Mouse (Mus musculus) liver, embryonic 14.5 days (tissue): ENCODE measurements around the gene Kdelr1. TPM values are rescaled to one million over a fixed set of nuclear protein-coding genes. Genes with fewer than 3 reads are reported as not detected.

Source experiments
- ATAC-seq: fragments of 200-750 bp; cut with Nextera tagmentation; 2 replicates; pipeline ENCODE4 v1.8.0; 2017; ENCODE audit warnings: moderate number of reproducible peaks, mild to moderate bottlenecking, moderate library complexity; ENCODE audit not compliant: insufficient read depth
- DNase-seq, 3 experiments: peaks; one replicate each; pipeline ENCODE4 v3.0.0-alpha.2; 2012 to 2013; ENCODE audit warnings: low read depth in 3 of 3, low spot score in 3 of 3
- H3K27ac ChIP-seq: fragments of 300-500 bp; sonication (generic); 2 replicates; pipeline ENCODE4 v1.5.1; 2014; ENCODE audit warnings: moderate library complexity, mild to moderate bottlenecking, control low read depth, inconsistent platforms
- H3K27me3 ChIP-seq: fragments of 300-500 bp; sonication (generic); 2 replicates; pipeline ENCODE4 v1.6.1; 2014; ENCODE audit warnings: mild to moderate bottlenecking, low read length, moderate library complexity; ENCODE audit not compliant: control insufficient read depth, insufficient read depth
- H3K36me3 ChIP-seq: fragments of 300-500 bp; sonication (generic); replicated peaks from 2 replicates; pipeline ENCODE4 v1.6.1; 2014; ENCODE audit warnings: low read depth; ENCODE audit not compliant: control insufficient read depth, insufficient read depth
- H3K4me1 ChIP-seq, 2 experiments: fragments of 200-500 bp in 1 of 2; fragments of 300-500 bp in 1 of 2; sonication (generic) in 1 of 2; replicated peaks; 2 replicates each; pipeline ENCODE4 v1.6.1; 2012 to 2014; ENCODE audit warnings: antibody characterized with exemption in 1 of 2, inconsistent platforms in 1 of 2, low read length in 1 of 2; ENCODE audit not compliant: control insufficient read depth in 2 of 2, insufficient read depth in 2 of 2
- H3K4me2 ChIP-seq: fragments of 300-500 bp; sonication (generic); 2 replicates; pipeline ENCODE4 v1.6.1; 2014; ENCODE audit warnings: low read depth, mild to moderate bottlenecking, control low read depth, moderate library complexity
- H3K4me3 ChIP-seq, 2 experiments: fragments of 200-500 bp in 1 of 2; fragments of 300-500 bp in 1 of 2; sonication (generic) in 1 of 2; 2 replicates each; pipeline ENCODE4 v1.5.1; 2012 to 2014; ENCODE audit warnings: low read depth in 2 of 2, low read length in 2 of 2, mild to moderate bottlenecking in 2 of 2, control low read depth in 1 of 2, inconsistent platforms in 1 of 2, moderate library complexity in 1 of 2; ENCODE audit not compliant: insufficient read depth in 1 of 2
- H3K9ac ChIP-seq: fragments of 300-500 bp; sonication (generic); replicated peaks from 2 replicates; pipeline ENCODE4 v1.6.1; 2014; ENCODE audit warnings: mild to moderate bottlenecking, control low read depth, moderate library complexity
- H3K9me3 ChIP-seq: fragments of 300-500 bp; sonication (generic); 2 replicates; pipeline ENCODE4 v1.6.1; 2016; ENCODE audit warnings: low read length, mixed read lengths; ENCODE audit not compliant: control insufficient read depth
- CTCF ChIP-seq: IDR thresholded peaks from 2 replicates; pipeline ENCODE4 v1.5.1; 2016; ENCODE audit warnings: antibody characterized with exemption, low read depth, control low read depth
- EP300 ChIP-seq: IDR thresholded peaks from 2 replicates; pipeline ENCODE4 v1.6.1; 2016; ENCODE audit warnings: antibody characterized with exemption, low read depth
- WGBS: fragments of 180-500 bp; shearing (Covaris S2); extraction: QIAGEN DNeasy Blood & Tissue Kit; methylation state at CpG from one replicate; pipeline ENCODE4 v1.1.7; 2014; ENCODE audit not compliant: insufficient replicate concordance; 5-methylcytosine and 5-hydroxymethylcytosine counted together
- polyA plus RNA-seq, 2 experiments: library from polyadenylated mRNA; depleted of rRNA in 1 of 2; stranded (reverse) in 1 of 2; unstranded in 1 of 2; fragments of >200 nt; fragmentation: Nextera tagmentation in 1 of 2; extraction: Ambion mirVana in 1 of 2; gene quantifications; 2 replicates each; pipeline versions ENCODE4 v1.2.1 to v1.2.3; 2012 to 2014

Kdelr1 gene
- polyA plus RNA-seq, 2 experiments, result 33.9 to 53.9 TPM

GRCm38 (mm10) chr7:45850661-45851060 lies 21.9 kb upstream of the Kdelr1 start:
- TF ChIP-seq CTCF (no peak), EP300 (no peak)

DNA sequence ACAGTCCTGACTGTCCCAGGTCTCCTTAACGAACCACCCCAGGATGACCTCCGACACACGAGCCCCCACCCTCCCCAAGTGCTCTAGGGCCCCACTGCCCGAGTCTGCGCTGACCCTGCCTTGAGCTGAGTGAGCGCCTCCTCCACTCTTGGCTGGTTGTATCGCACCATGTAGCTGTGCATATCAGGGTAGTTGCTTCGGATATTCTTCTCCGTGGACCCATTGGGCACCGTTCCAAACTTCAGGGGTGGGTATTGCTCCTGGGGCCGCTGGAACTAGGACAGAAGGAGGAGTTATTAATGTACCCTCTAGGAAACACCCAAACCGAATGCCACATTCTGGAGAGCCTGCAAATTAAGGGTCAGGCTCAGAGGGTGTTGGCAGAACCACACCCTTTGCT lies 19.5 kb upstream of the Kdelr1 start:
- Histone ChIP-seq H3K27me3 (peaks cover 15% of the 10 kb centered on the region), H3K9ac (no peak overlapping the region), H3K4me2 (no peak overlapping the region), H3K4me1 (no peaks in the 10 kb centered on the region), H3K27ac (no peak overlapping the region), H3K36me3 (no peaks in the 10 kb centered on the region), H3K9me3 (no peaks in the 10 kb centered on the region), H3K4me3 (no peak overlapping the region)
- DNase-seq (no peak), ATAC-seq (no peak)
- WGBS, result 64% methylated on average over 12 of the region's 12 CpGs
- TF ChIP-seq EP300 (no peak), CTCF (no peak)

More at GRCm38 (mm10) chr7:45850661-45851060, 21.9 kb upstream of the Kdelr1 start:
- Histone ChIP-seq H3K4me3 (no peak overlapping the region), H3K27ac (no peak overlapping the region), H3K27me3 (peaks cover 6% of the 10 kb centered on the region; the same call in 1 of the 2 replicates), H3K4me1 (no peaks in the 10 kb centered on the region), H3K36me3 (no peaks in the 10 kb centered on the region), H3K9me3 (no peaks in the 10 kb centered on the region), H3K9ac (no peak overlapping the region), H3K4me2 (no peak overlapping the region)
- ATAC-seq (no peak), DNase-seq (no peak)
- 58% methylated on average over 3 of the region's 3 CpGs for WGBS

DNA sequence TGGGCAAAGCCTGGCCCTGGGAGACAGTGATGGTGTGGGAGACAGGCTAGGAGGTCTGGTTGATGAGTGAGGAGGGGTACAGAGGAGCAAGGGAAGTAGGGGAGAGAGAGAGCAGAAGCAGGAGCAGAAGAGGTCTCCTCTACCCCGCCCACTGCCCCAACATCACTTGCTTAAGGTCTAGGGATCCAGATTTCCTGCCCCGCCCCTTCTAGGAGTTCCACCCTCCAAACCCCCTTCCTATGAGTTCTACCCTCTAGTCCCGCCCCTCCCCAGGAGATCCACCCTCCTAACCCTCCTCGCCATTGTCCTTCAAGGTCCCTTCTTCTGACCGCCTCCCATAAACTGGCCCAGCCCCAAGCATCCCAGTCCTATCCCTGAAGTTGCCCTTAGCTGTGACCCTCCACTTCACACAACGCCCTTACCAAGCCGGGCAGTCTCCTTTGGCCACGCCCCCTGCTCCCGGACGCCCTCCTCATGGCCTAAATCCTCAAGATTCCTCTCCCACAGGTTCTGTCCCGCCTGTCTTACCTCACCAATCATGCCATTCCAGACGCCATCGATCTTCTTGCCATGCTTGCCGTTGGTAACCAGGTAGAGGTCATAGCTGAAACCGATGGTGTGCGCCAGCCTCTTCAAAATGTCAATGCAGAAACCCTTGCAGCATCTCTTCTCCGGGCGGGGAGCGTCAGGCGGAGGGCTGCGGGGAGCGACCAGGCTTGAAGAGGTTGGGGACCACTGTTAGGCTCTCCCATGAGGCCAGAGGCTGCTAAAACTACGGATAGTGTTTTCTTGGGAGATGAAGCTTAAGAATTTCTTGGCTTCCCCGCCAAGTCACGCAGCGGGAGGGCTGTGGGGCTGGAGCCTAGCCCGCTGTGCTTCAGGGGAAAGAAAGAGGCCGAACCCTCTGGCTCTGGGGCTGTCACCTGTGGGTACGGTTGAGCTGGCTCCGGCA lies 15.3 kb upstream of the Kdelr1 start:
- H3K9ac ChIP-seq, result no peak overlapping the region
- no peak for ATAC-seq
- no peaks in the 10 kb centered on the region for H3K9me3 ChIP-seq
- no peaks in the 10 kb centered on the region for H3K4me1 ChIP-seq
- TF ChIP-seq EP300 (no peak), CTCF (no peak)
- no peaks in the 10 kb centered on the region for H3K36me3 ChIP-seq
- DNase-seq, result no peak
- 2% methylated on average over 30 of the region's 30 CpGs for WGBS
- peak overlapping the region; percentile 18 for H3K4me2 ChIP-seq
- H3K27me3 ChIP-seq, result peaks cover 18% of the 10 kb centered on the region
- no peak overlapping the region for H3K27ac ChIP-seq
- H3K4me3 ChIP-seq, result peak overlapping the region in 1 of 2 experiments; percentile 12; a peak in 1 of 4 replicates

DNA sequence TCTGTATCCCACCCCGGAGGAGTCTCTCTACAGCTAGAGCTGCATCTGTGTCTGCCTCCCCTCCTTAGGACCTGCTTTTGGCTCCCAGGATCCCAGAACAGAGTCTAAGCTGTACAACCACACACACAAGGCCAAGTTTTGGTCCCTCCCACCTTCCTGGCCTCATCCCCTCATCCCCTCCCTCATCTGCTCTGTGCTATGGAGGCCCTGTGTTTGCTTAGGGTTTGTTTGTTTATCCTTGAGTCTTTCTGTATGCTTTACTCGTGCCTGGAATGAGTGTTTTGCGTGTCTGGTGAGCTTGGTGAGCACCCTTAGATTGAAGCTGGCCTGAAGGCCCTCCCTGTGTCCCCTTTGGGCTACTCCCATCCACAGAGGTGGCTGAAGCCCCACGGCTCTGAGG lies 13.6 kb upstream of the Kdelr1 start:
- TF ChIP-seq EP300, result no peak
- TF ChIP-seq CTCF, result no peak
- H3K9me3 ChIP-seq, result no peaks in the 10 kb centered on the region

GRCm38 (mm10) chr7:45862804-45863203 lies 9.8 kb upstream of the Kdelr1 start:
- no peak overlapping the region for H3K27ac ChIP-seq
- DNase-seq (no peak), ATAC-seq (no peak)
- WGBS, result 64% methylated on average over 7 of the region's 7 CpGs
- no peak overlapping the region for H3K4me3 ChIP-seq
- no peak overlapping the region for H3K9ac ChIP-seq
- H3K9me3 ChIP-seq, result no peaks in the 10 kb centered on the region
- peaks cover 24% of the 10 kb centered on the region for H3K27me3 ChIP-seq
- no peaks in the 10 kb centered on the region for H3K36me3 ChIP-seq
- TF ChIP-seq CTCF, result no peak
- TF ChIP-seq EP300, result no peak
- H3K4me2 ChIP-seq, result no peak overlapping the region
- peaks cover 0 to 3% of the 10 kb centered on the region in 2 experiments; a peak in 2 of 4 replicates for H3K4me1 ChIP-seq

More for the DNA sequence above, 13.6 kb upstream of the Kdelr1 start:
- 35% methylated on average over 4 of the region's 4 CpGs for WGBS
- H3K4me2 ChIP-seq, result no peak overlapping the region
- no peaks in the 10 kb centered on the region for H3K4me1 ChIP-seq
- DNase-seq, result no peak
- no peaks in the 10 kb centered on the region for H3K36me3 ChIP-seq
- peaks cover 18% of the 10 kb centered on the region for H3K27me3 ChIP-seq
- H3K9ac ChIP-seq, result no peak overlapping the region
- H3K4me3 ChIP-seq, result no peak overlapping the region
- no peak overlapping the region for H3K27ac ChIP-seq
- ATAC-seq, result no peak
